Mouse (Mus musculus) kidney, postnatal 14 days (tissue): ENCODE results near the gene Cars.
A peak's percentile ranks its signal among the peaks of the same experiment; 100 is the strongest.
"Not testable (repeated sequence)": the region's sequence is repeated elsewhere in the genome, so short reads cannot be mapped to it uniquely, and the experiment has no call there.

Source experiments
- DNase-seq: peaks from one replicate; pipeline ENCODE4 v3.0.0; 2022; ENCODE audit warnings: mixed read lengths

The Cars gene

DNA sequence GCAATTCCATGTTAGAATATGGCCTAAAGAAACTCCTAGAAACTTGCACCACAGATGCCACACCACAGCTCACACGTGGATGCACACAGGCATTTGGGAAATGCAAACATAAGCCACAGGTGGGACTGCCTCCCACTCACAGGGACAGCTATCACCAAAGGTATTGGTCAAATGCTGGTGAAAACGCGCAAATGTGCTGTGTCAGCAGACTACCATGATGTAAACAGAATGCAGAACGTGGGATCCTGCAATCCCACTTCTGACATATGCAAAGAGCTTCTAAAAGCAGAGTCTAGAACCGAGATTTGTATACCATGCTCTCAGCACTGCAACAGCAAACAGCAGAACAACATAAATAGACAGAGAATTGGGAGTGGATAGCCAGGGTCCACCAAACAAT is 16.9 kb downstream of the Cars start:
- DNase-seq: no peak

DNA sequence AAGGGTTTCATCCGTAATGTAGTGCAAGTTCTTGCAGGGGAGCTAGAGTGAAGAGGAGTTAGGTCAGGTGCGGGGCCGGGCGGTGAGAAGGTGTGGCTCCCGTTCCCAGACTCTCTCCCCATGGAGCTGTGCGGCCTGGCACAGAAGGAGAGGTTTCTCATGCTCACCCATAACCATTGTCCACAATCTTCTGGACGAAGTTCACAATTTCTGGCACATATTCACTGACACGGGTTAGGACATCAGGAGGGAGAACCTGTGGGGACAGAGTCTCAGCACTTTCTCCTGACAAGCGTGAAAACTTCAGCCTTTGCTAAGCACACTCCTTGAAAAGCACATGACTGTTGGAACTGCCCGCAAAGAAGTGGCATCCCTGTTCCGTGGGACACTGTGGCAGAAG is 24.1 kb downstream of the Cars start:
- DNase-seq: no peak

DNA sequence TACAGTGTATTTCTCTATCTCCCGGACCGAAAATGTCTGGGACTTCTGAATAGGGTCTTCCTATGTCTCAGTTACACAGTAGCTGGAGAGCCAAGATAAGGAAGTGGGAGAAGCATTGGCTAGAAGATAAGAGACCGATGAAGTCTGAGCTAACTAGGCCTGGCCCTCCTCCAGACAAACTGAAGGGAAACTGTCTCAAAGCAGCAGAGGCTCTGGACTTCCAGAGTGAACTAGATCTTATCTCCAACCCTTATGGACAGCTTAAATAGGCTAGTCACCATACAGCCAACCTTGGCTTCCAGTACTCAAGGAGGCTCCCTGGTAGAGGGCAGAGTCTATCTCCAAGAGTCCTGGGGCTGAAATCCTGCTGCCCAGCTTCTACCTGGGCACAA is 34.2 kb downstream of the Cars start:
- no peak for DNase-seq

DNA sequence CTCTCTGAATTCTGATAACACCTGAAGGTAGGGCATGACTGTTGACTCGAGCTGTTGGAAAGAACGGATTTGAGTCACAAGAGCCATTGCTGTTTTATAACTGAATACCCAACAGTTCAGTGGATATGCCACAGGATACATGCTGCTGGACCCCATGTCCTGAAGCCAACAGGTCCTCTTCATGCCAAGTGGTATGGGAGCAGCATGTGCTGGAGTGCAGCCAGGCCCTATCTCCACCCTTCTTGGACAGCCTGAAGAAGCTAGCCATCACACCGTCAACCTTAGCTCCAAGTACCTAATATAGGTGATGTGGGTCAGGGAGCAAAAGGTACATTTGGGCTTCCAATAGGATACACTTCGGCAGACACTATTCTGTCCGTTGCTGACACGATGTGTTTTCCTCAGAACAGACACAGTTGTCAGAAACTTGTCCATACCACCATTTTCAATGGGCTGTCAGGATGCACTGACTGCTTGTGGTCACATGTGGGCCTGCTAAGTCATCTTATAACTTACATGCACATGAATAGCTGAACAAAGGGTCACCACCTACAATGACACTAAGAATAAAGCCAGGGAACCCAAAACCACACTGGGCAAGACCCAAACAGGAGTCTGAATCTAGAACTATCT is 34.8 kb downstream of the Cars start:
- no peak for DNase-seq

DNA sequence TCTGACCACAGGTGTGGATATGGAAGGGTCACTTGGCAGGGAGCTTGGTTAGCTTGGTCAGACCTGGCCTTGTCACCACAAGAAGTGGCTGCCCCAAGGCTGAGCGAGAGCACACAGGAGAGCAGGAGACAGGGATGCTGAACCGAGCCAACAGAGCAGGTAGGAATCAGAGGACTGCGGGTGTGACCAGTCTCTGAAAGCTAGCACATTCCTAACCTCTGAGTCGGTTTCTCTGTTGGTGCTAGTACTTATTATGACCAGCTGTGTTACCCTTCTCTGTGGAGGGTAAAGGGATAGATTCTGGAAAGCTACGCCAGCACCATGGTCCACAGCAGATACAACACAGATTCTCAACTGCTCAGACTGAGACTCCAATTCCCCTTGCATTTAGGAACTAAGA is 36.1 kb downstream of the Cars start:
- DNase-seq: no peak

DNA sequence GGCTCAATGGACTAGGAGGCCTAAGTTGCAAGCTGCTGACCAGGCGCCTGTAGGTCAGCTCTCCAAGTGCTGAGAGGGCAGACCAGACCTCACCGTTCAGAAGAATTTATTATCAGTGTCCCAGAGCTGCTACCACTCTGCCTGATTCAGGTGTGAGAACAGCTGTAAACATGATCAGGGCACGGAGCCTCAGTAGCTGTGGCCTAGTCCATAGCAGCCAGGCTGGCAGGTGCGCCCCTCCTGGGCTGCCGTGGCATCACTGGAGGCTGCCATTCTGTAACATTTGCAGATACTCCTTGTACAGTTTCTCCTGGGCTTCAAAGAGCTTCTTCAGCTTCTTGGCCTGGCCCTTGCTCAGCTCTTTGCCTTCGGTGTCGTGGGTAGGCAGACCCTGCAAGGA is 42.3 kb downstream of the Cars start:
- DNase-seq: no peak

DNA sequence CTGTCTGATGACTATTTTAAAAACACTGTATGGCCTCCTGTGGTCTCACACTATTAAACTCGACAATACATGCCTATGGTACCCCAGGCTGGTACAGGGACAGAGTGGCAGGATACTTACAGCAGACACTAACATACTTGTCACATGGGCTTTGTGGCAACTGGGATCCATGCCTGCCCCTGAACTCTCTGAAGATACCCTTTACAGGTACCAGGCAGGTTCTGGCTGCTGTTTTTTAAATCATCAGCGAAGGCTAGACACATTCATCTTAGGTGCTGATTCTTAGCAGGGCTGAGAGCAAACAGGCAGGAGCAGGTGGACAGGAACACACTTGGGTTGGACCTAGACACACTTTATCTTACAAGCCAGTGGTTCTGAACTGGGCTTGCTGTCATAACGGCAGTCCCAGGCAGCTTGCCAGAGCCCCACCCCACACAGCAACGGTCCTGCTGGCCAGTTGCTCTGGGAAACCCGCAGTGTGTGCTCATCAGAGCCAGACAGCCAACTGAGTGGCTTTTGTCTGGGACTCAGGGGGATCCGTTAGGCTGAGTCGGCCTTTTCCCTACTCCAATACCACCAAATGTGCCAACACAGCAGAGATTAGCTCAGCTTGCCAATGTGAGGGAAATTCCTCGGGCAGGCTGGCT is 42.8 kb downstream of the Cars start:
- peak; percentile 64 for DNase-seq

DNA sequence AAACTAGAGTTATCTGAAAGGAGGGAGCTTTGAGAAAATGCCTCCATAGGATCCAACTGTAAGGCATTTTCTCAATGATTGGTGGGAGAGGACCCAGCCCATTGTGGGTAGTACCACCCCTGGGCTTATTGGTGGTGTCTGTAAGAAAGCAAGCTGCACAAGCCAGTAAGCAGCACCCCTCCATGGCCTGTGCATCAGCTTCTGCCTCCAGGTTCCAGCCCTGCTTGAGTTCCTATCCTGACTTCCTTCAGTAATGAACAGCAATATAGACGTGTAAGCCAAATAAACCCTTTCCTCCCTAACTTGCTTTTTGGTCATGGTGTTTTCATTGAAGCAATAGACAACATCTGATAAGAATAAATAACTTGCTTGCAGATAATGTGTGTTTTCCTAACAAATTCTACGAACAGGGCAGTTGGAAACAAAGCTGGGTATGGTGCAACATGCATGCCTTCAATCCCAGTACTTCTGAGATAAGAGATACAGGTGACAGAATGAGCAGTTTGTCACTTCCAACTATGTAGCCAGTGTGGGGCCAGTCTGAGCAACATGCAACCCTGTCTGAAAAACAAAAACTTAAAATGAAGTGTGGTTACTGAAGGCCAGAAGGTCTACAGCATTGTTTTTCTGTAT is 50.2 kb downstream of the Cars start:
- DNase-seq: peak; percentile 7

DNA sequence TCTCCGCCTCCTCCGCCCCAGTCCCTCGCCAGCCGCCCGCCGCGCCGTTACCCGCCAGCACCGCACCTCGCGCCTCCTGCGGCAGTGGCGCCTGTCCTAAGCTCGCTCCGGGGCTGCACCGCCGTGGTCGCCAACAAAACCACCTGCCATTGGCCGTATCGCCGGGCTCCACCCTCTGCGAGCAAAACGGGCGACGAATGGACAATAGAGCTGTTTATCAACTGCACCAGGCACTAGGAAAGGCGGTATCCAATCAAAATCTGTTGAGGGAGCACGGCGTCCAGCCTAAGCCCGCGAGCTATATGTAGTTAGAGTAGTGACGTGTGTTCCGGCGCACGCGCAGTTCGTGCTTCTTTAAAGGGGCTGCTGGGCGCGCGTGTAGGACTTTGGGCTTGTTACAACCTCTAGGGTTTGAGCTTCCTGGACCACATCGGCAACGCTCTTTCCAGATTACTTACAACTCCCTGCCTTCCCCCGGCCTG is 50.9 kb downstream of the Cars start, which contains the start of gene Nap1l4:
TSS of gene Nap1l4 (minus strand) at position 131 of the 482 bp plus-strand sequence.
- DNase-seq: peak; percentile 99

DNA sequence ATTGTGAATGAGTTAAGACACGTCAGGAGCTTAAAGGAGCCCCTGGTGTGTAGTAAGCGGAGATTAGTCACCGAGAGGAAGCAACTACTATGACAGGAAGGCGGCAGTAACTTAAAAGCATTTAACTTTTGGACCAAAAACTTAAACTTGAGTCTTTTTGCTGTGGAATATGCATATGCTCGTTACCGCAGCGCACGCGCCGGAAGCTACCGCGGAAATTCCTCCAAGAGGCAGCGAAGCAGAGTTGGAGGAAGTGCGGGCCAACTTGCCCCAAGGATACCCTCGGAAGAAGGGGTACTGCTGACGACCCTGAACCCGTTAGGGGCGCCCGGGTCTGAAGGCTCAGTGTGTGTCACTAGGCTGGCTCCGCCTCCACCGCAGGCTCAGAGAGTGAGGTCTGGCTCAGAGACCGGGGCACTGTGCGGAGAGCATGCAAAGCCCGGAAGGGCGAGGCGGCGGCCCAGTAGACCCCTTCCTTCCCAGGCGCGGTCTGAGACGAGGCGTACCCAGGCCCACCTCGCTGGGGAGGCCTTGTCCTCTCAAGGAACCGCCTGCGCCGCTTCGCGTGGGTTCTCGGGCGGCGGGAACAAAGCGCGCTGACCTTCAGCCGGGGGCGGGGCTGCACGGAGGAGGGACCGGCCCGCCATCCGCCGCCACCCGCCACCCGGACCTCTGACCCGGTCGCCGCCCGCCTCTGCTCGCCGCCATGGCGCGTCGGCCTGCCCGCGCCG is 51.5 kb downstream of the Cars start:
- DNase-seq: no peak

DNA sequence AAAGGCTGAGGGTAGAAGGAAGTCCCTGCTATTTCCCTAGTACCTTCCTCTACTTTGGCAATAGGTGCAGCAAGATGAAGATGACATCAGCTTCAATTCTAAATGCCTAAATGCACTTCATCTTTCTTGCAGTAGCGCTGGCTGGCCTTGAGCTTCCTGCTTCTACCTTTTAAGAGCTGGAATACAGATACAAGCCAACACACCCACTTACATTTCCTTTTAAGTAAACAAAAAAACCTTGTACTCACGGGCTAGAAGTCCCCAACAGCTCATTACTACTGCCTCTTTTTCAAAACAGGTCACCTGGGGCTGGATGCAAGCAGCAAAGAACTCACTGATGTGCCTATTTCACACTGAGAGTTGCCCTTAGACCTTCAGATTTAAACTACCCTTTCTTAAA is 53.3 kb downstream of the Cars start:
- no peak for DNase-seq

DNA sequence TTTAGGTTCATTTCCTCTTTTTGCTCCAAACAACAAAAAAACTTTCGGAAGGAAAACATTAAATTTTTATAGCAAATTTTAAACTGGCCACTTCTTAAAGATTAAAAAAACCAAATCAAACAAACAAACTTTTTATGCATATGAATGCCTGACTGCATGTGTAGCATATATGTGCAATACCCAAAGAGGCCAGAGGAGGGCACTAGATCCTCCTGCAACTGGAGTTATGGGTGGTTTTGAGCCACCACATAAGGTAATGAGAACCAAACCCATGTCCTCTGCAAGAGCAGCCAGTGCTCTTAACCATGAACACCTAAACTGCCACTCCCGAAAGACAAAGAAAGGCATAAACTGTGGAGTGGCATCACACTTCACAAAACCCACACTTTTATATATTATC is 55.5 kb downstream of the Cars start:
- DNase-seq: peak; percentile 18

DNA sequence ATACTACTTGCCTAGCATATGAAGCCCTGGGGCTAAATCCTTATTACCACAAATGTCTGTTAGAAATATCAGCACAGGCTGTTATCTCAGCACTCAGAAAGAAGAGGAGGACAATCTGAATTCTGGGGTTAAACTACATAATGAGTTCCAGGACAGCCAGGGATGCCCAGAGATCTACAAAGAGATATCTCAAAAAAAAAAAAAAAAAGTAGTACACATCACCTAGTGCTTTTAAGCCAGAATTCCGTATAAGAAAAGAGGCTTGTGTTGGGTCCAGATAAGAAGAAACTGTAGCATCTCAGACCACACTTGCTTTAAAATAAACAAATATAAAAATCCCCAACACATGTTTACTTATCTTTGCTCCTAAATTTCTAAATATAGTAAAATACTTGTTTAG is 61.2 kb downstream of the Cars start:
- DNase-seq: no peak

DNA sequence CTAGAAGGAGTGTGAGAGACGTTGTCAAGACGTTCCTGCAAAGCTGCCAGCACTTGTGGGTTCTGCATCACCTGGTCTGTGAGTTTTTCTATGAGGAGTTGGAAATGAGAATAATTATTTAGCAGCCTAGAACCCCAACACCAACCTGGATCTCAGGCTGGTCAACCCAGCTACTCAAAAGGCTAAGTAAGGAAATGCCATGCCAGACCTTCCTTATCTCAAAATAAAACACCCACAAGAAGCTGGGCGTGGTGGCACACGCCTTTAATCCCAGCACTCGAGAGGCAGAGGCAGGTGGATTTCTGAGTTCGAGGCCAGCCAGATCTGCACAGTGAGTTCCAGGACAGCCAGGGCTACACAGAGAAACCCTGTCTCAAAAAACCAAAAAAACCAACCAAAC is 61.7 kb downstream of the Cars start:
- DNase-seq: not testable (repeated sequence)

DNA sequence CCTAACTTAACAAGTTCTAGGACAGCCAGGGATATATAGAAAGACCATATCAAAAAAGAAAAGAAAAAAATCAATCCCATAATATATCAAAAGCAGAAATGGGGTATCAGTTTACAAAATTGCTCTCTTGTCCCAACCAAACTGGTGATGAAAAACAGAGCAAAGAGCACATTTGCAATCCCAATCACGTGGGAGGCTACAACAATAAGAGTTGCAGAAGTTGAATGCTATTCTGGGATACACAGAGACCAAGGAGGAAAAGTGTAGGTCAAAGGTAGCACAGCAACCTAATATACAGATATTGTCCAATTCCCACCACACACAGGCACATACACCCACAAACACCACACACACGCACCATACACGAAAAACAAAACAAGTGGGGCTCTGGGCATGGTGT is 63.6 kb downstream of the Cars start:
- DNase-seq: no peak

DNA sequence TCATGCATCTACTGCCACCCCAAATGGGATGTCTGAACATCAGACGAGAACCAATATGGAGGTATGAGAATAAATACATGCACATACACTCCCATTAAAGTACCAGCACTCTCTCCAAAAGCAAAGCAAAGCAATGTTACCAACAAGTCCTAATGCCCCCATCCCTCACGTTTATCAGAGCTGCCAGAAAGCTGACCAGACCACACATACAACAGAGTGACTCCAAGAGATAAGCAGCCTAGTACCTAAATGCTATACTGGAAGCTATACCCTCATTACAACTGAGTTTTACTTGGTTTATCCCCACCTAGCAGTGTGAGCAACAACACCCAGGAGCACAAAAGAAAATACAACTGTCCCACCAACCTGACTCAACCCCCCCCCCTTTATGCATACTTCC is 66.6 kb downstream of the Cars start:
- DNase-seq: no peak

DNA sequence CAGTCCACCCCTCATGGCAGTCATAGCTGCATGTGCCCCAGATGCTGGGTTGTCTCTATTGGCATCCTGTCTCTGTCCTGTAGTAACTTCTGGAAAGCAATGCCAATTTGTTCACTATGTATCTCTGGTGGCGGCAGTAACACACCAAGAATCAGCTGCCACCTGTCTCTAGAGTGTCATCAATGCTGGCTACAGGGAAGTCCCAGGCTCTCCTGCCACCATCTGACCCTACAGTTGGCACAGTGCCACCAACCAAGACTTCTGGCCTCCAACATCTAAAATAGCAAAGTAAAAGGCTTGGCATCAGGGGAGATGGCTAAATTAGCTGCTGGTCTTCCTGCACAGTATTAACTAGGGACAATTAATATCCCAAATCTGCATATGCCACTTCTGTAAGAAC is 67.5 kb downstream of the Cars start:
- no peak for DNase-seq

DNA sequence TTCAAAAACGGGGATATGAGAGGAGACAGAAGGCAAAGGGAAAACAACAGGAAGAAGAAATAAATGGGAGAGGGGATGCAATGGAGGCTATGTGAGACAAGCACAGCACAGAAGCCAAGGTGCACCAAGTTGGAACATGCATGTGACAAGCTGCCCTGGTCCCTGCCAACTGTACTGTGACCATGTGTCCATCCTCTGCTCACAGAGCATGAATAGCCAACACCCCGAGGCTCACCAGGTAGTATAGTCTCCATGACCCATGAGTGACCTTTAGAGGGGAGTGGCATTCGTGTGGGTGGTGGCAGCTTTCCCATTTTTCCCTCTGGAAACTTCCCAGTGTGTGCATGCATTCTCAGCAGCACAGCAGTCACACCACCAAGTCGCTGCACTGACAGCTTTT is 80.6 kb downstream of the Cars start:
- DNase-seq: no peak

DNA sequence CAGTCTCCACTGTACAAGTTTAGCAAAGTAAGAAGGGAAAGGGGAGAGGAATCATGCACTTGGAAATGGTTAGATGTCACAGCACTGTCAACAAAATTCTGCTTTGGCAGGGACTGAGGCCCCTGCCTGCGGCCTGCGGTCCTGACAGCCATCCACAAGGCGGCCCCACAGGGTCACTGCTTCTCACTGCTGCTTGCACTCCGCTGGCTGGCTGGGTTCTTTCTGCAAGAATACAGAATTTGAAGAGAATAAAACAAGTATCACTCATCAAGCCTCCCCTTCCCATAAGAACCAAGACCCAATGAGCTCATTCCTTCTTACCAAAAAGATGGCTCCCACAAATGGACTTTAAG is 85.5 kb downstream of the Cars start:
- no peak for DNase-seq

DNA sequence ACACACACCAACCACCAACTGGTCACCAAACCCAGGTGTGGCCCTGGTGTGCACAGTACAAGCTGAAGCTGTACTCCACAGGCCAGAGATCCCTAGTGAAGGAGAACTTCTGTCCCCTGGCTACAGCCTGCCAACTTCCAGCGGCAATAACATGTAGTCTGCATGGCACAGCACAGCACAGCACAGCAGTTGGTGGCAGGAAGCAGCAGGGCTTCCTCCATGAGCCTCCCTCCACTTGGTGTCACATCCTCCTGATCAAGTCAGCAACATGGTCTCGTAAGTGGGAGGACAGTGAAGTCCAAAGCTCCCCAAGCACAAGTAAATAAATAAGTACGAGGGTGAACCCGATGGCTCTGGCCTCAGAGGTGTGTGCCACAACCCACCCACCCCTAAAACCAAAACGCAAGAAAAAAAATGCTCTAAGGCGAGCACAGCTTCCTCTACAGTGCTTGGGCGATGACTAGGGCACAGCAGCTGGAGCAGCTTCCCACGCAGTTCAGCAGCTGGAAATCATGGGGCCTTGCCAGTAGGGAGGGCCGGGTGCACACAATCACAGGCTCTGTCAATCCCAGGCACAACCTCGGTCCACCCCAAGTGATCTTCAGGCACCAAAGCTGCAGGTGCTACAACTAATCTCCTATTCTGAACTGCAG is 86.0 kb downstream of the Cars start:
- no peak for DNase-seq

DNA sequence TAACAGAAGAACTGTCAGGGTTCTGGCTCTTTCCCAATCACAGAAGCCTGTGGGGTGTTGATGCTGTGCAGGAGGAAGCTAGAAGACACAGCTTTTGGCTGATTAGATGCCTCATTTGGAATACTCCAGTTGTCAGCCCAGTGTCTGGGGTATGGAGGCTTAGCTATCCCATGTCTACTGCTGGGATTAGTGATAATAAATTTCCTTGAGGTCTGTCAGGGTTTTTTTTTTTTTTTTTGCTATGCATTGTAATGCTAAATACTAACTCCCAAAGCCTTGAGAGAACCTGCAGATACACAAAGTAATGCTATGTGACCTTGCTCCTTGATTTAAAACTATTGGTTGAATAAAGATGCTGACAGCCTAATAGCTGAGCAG is 88.6 kb downstream of the Cars start:
- no peak for DNase-seq

DNA sequence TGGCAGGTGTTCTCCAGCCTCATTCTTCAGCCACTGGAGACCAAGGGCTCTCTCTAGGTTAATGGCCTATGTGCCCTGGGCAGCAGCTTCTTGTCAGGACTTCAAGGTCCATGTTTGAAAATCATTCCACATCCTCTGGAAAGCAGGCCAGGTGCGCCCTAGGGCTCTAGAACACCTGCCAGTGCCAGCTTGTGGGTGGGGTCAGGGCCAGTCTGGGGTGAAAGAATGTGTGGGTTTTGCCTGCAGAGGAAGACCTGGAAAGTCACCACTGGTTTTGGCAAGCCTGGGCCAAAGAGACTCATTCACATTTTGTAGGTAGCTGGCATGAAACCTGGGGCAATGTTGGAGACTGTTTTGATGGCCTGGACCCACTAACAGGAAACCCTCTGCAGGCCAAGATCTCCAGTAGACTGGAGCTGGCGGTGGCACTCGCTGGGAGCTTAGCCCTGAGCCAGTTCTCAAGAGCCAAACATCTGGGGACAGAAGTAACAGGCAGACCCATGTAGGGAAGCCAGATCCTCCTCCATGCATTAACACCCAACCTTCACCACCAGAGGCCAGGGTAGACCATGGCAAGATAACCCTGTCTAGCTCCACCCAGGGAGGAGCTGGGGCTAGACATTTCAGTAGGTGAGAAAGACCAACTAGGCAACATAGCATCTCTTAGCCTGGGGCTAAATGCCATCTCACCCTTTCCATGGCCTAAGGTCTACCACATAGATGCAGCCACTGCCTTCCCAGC is 89.1 kb downstream of the Cars start:
- no peak for DNase-seq

DNA sequence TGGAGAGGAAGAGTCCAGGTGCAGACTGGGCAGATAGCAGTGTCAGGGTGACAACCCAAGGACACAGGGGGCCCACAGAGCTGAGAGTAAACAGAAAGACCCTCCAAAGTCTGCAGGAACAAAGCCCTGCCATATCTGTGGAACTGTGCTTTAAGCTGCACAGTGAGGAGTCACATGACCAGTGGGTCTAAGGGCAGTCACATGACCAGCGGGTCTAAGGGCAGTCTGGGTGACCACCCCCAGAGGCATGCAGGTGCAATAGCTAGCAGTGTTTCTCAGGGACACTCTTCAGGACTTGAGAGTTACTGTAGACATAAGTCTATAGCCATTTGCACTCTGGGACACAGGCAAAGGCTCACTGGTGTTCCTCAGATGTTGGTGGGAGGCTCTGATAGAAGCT is 90.3 kb downstream of the Cars start:
- peak; percentile 55 for DNase-seq
